Mouse (Mus musculus): ENCODE data around the gene Mad1l1.
A peak's percentile ranks its signal among the peaks of the same experiment; 100 is the strongest.

The Mad1l1 gene

DNA sequence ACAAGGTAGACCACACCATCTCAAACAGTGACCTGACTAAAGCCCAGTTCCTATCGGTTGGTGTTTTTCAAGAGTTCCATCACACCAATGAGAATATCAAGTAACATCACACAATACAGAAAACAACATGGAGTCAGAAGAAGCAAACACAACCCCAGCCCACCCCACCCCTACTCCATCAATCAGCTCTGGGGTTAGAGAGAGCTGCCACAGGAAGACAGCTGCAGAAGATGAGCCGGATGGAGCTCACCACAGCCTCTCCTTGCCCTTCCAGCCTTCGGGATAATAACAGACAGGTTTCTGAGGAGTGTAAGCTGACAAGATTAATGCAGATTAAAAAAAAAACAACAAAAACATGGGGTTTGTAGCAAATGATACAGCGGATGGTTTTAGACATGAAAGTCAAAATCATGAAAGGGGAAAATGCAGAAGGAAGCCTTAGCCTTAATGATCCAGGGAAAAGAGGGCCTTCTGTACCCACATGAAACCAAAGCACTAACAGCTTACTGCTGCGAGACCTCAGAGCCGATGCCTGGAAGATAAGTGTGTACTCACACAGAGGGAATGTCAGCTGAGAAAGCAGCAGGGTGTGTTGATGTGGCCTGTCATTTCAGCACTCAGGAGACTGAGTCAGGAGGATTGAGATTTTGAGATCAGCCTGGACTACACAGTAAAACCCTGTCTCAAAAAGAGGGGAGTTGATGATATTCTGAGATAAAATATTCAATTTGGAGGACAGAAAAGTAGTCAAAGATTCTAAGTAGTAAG lies 110.8 kb downstream of the Mad1l1 start:
- DNase-seq: no peak

DNA sequence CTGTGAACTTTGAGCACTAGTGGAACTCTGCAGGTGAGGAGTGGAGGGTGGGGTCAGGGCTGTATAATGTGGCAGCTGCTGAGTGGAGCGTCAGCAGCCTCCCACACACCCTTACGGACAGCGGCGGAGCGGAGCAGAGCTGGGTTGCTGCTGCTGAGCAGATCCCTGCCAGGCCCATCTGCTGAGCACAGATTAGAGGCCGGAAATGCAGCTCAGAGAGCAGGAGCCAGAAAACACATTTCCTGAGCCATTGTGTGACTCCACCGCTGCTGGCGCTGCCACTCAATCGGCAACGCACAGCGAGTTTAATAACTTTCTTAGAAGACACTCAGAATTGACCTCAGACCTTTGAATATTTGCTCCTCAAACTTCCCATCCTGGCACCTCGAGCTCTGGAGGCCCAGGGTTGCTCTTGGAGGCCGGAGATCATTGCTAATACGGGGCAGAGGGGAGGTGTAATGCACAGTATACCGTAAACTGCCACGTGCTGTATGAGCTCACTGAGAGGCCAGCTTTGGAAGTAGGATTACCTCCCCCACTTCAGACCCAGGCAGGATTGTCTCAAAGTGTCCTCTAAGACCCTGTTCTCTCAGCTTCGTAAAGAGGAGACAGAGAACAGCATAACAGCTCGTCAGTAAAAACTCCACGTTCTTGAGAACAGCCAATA lies 112.5 kb downstream of the Mad1l1 start:
- no peak for DNase-seq

DNA sequence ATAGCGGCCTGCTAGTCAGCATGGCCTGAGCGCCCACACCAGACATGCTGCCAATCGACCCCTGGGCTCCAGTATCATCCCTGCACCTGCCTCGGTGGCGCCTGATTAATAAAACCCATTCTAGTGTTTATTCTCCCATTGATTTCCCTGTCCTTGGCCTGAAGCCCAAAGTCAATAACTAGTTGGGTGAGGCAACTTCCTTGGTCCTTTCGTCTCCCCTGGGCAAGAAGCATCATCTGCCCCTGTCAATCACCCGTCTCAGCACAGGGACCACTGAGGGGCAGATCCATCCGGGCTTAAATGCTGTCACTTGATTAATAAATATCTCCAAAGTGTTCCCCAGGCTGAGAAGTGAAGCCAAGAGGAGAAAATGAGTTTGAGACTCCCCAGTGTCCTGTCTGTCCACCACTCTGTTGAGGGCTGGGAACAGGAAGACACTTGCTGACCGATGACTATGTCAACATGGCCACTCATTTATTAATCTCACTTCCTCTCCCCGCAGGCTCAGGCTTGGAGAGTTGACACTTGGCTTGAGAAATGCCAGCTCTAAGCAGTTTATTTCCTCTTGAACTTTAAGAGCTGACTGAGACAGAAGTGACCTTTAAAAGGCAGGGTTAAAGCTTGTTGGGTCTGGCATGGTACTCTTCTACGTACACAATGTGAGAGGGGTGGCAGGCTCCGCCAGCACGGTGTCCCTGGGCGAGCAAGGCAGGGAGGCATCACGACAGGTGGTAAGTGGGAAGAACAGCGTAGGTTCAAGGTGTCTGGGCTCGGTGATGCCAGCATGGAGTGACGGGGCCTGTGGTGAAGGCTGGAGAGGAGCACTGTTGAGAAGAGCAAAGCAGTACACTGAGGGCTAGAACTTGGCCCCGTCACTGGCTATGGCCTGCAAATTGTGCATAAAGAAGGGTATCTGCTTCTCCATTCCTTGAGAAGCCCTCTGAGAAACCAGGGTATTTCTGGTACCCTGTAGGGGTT lies 114.3 kb downstream of the Mad1l1 start:
- DNase-seq: no peak

DNA sequence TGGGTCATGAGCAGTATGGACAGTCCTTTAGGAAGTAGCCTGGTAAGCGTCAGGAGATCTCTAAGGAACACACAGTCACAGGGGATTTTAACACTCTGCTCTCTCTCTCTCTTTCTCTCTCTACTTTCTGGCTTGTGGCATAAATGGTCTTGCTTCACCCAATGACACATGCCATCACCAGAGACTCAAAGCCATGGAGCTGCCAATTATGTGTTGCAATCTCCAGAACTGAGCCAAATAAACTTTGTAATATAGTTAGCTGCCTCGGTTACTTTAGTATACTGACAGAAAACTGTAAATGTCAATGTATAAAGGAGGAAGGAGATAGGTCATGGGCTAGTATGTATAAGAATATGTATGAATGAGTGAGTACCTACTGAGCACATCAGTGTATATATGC lies 115.4 kb downstream of the Mad1l1 start:
- DNase-seq: no peak

DNA sequence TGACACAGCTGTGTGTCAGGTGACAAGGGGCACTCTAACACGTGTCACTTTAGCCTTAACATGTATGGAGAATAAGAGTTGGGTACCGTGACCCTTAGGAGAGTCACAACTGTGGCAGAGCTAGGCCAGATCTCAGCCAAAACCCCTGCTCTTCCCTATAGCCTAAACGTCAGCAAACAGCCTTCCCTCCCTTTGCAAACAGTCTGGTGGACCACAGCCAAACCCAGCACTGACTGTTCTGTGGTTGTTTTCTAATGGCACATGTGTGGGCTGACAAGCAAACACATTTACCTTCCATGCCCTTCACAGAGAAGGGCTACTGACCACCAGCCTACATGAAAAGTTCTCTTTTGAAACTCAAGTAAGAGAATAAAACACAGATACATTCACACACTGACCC lies 116.9 kb downstream of the Mad1l1 start:
- no peak for DNase-seq

DNA sequence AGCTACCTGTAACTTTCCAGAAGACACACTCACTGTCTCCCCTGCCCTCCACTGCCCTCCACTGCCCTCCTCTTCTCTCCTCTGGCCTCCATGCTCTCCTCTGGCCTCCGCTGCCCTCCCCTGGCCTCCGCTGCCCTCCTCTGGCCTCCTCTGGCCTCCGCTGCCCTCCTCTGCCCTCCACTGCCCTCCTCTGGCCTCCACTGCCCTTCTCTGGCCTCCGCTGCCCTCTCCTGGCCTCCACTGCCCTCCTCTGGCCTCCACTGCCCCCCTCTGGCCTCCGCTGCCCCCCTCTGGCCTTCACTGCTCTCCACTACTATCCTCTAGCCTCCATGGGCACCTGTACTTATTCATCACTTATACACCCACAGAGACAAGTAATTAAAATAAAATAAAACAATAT lies 117.3 kb downstream of the Mad1l1 start:
- DNase-seq: no peak

DNA sequence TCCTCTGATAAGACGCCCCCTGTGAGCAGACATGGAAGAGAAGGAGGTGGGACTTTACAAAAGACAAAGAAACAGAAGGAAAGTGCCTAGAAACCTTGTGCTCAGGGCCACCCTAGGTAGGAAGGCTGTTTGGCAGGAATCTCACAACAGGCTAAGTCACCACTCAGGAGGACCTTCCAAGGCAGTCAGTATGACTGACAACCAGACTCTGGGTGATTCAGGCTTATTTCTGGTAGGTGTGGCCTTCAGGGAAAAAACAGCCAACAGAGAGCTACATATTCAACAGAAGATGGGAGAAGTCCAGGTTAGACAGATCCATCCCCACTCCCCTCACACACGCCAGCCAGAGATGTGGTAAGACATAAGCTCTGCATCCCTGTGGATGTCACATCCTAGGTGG lies 118.9 kb downstream of the Mad1l1 start:
- no peak for DNase-seq

DNA sequence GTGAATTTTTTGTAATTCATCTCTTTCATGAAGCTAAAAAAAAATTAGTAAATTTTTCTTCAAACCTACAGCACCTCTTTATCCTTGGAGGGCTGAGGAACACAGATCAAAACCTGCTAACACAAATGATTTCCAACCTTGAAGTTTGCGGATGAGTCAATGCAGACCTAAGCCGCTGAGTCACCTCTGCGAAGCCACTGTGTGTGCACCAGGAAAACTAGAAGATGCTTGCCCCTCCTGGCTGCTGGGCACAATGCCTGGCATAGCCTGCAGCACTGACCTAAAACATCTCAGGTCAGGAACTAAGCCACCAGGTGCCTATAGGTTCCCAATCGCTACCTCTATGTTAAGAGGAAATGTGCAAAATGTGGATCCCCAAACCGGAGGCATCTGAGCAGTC lies 119.8 kb downstream of the Mad1l1 start:
- no peak for DNase-seq

DNA sequence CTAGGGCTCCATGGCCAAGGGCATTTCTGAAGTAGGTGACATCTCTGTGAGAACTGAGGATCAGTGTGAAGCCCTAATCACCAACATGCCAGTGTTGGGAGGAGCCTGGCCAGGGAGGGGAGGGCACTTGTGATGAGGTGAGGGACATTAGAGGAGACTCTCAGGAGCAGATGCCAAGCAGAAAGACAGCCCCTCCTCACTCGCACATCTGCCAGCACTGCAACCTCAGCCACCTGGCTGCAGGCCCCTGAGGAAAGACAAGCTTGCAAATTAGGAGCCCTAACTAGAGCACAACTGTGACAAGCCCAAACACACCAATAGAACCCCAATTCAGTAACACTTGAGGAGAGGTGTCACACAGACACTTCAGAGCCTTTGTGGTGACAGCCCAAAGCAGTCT lies 120.2 kb downstream of the Mad1l1 start:
- DNase-seq: no peak

DNA sequence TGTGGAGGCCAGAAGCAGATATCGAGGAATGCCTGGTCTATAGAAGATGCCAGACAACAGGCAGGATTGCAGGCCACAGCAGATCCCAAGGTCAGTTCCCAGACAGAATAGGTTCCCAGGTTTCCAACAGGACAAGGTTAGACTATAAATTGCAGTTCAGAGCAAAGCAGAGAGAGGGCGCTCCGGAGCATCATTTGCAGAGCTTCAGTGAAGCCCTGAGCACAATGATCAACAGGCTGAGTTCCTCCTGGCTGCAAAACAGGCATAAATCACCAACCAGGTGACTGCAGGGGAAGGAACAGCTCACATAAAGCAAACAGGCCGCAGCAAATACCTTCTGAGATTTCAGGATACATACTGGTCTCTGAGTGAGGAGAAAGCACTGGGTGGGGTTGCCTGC lies 123.6 kb downstream of the Mad1l1 start:
- peak; percentile 70 for DNase-seq

DNA sequence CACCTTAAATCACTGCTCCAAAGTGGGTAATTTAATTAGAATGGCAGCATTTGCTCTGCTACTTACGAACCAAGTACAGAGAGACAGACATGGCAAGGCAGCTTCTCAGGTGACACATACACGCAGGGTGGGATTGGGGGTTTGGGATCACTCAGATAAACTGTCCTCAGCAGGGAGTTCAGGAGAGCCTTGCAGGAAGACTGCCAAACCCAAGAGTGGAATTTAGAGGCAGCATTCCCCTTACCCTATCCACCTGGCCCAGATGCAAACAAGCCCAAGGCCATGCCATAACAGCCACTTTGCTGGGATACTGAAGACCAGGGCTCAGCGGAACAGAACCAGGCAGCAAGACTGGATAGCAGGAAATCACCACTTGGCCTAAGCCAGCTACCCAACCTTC lies 124.9 kb downstream of the Mad1l1 start:
- DNase-seq: no peak

DNA sequence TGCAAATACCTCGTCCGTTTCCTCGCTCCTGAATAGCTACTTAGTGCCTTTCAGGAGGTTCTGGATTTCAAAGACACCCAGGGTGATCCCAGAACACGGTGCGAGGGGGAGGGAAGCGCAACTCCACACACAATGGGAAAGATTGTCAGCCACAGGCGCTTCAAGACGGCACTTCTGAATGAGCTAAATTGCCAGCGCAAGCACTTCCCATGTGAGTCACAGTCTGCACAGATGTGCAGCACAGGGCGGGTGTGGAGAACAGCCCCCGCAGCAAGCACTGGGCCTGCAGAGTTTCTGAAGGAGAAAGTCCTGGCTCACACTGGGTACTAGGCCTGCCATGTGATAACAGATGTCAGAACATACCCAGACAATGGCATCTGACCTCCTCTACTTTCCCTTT lies 127.2 kb downstream of the Mad1l1 start:
- no peak for DNase-seq

DNA sequence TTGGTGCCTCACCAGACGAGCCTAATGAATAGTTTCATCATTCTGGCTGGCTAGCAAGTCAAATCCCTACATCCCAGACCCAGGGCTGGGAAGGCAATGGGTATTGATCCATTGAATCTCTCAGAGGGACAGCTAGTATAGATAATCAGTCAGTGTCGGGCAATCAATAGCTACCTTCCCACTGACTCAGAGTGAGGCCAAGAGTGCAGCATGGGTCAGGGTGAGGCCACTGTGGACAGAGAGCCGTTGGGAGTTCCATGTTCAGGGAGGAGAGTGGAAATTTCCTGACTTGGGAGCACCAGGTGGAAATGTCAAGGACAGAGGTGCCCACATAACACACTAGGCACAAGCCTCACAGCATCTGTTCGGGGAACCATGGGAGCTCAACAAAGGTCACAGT lies 129.8 kb downstream of the Mad1l1 start:
- DNase-seq: no peak

DNA sequence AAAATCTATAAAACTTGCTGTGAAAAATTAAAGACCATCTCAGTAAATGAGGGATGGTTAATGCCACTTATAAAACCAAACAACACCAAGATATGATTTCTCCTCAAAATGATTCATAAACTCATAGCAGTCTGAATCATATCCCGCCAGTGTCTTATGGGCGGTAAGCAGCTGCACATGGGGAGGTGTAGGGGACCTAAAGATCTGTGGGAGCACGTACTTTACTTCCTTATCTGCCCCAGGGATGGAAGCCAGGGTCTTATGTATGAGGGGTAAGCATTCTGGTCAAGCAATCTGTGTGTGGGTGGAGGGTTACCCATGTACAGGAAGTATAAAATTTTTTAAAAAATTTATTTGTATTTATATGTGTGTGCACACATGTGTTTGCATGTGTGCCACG lies 135.0 kb downstream of the Mad1l1 start:
- no peak for DNase-seq

DNA sequence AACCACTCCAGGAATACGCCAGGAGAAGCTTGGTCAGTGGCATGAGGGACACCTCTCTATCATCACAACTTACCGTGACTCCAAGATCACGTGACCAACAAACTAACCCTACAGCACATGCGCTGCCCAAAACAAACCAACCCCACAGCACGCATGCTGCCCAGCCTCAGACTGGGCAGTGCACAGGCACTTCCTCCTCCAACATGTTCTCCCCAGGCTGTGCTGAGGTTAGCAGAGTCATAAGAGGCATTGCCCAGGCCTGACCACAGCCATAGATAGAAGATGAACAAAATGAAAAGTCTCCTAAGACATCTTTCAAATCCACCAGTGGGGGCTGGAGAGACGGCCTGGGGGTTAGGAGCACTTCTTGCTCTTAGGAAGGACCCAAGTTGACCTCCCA lies 135.6 kb downstream of the Mad1l1 start:
- no peak for DNase-seq

DNA sequence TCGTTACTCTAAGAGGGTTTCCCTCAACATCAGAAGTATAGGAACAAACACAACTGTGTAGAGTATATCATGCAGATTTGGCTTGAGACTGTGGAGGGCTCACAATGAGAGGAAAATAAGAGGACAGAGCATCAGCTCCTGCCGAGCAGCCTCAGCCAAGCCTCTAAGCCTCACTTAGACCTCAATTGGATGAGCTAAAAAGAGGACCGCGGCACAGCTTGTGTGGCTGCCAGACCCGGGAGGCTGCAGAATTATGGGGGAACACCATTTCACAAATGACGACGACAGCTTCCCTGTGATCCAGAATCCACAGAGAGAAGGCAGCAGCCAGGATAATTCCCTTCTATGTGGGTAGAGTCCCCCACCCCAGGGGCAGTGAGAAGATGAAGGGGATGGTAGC lies 138.0 kb downstream of the Mad1l1 start:
- no peak for DNase-seq

DNA sequence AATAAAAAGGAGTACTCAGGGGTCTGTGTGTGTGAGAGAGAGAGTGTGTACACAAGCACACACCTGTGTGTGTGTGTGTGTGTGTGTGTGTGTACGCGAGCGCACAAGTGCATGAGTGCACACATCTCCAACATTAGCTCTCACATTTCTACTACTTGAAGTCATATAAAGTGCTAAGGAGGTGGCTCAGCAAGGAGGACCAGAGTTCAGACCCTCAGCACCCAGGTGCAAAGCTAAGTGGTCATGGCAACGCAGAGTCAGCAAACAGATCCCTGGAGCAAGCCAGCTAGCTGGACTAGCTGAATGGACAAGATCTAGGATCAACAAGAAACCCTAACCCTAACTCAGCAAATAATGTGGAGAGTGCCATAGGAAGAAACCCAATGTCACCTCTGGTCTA lies 139.0 kb downstream of the Mad1l1 start:
- DNase-seq: no peak

DNA sequence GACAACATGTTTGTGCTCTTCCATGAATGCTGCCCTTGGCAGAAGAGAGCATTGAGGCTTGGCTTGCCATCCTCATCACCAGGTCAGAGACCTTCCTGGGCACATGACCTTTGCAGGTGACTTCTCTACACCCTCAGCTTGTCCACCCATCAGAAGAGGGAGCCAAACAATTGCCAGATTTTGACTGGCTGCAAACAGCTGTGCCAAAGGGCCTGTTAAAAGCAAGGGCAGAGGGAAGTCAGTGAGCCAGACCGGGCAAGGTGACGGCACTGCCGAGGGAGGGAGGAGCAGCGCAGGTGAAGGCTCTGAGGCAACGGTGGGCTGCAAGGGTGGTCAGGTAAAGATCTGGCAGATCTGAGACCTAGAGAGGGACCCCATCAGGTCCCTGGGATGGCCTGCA lies 141.3 kb downstream of the Mad1l1 start:
- no peak for DNase-seq

DNA sequence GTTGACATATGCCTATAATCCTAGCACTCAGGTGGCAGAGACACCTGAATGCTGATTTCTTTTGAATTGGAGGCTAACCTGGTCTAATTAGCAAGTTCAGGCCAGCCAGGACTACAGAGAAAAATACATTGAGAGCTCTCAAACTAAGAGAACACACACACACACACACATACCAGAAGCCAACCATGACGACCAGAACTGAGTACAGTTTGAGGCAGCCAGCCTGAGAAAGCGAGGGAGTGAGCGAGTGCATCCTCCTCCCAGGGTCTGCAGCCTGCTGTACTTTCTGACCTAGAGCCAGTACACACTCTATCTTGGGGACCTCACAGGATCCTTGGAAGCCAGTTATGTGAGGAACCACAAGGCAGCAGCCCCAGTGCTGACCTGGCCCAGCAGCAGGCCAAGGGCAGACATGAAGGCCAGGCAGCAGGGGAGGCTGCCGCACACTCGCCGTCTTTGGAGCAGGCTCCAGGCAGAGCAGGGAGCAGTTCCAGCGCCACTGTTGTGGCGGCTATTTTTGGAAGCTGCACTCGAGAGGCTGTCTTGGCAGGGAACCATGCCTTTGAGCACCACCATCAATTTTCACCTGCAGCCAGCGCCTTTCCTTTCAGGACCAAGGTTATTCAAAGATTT lies 143.2 kb downstream of the Mad1l1 start:
- peak; percentile 42 for DNase-seq

DNA sequence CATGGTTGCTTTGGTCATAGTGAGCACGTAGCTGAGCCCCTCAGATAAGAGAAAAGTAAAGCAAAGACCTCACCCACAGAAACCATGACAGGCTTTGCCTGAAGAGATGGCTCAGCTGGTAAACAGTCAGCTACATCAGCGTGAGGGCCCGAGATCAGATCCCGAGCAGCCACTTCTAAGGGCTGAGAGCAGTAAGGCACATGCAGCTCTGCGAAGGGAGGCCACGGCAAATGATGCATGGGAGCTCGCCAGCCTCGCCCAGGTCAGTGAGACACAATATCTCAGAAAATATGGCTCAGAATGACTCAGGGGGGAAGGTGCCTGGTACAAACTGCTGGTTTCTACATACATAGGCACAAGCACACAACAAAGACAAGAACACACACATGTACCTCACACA lies 143.8 kb downstream of the Mad1l1 start:
- DNase-seq: no peak

DNA sequence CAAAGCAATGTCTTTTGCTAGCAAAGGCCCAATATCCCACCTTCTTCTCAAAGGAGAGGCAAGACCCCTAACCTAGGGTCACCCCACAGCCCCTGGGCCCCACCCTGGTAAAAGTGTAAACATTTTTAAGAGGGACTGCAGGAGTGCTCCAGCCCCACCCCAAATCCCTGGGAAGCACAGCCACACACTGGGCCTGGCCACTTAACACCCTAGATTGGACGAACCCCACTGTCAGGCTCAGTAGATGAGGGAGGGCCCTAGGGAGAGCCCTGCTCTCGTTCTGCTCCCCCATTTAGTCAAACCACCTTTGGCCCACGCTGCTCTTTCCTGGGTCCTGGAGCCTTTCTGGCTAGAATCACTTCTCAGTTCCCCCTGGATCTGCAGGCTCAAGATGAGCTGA lies 145.0 kb downstream of the Mad1l1 start:
- no peak for DNase-seq

DNA sequence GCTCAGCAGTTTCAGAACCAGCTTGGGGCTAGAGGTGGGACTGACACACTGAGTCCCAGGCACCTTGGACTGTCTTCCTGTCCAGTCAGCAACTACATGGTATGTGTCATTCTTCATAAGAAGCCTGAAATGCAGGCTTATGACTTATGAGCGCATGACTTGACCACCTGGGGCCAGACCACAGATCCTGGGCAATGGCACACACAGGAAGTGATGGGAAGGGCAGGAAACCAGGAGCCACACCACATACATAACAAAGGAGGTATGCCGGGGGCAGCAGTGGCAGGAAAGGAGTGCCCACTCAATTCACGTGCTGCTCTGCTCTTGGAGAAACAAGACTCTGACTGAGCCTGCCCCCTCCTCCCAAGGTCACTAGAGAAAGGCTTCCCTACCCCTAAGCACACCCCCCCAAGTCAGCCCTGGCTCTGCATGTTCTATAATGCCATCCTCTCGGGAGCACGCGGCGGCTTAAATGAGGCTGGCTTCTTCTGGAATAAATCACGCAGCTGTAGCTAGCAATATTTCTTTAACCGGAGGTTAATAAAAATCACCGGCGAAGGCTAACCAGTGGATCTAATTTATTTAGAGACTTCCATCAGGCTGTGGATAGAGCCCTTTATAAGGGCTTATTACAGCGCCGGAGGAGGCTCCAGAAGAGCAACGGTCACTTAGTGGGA lies 146.4 kb downstream of the Mad1l1 start:
- DNase-seq: no peak

DNA sequence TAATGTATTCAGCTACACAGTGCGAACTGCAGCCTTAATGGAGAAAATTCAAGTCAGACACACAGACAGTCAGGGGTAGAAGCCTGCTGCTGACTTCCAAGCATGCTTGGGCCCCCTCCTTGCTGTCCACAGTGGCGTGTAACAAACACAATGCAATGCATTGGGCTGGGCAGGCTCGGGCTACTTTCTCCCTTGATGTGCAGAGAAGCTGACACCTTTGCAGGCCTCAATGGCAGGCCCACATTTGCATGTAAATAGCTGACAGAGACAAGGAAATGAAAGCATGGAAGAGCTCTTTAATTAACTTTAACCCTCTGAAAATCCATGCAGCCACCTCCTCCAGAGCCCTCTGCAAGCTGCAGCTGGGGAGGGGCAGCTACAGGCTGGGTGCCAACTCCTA lies 147.3 kb downstream of the Mad1l1 start:
- DNase-seq: no peak

Measured in cerebellum, adult 8-10 months (tissue).